Mouse (Mus musculus) erythroblast, embryonic 14.5 days (primary cell): ENCODE results near the gene Gpr156. TPM values are rescaled to one million over a fixed set of nuclear protein-coding genes. Genes with fewer than 3 reads are reported as not detected.

Experiments used
- H3K27me3 ChIP-seq: 2 replicates; pipeline ENCODE4 v1.6.1; 2012; ENCODE audit warnings: inconsistent platforms; ENCODE audit not compliant: control insufficient read depth
- H3K36me3 ChIP-seq: 2 replicates; pipeline ENCODE4 v1.6.1; 2012; ENCODE audit warnings: mild to moderate bottlenecking, inconsistent platforms; ENCODE audit not compliant: control insufficient read depth
- H3K4me1 ChIP-seq: 2 replicates; pipeline ENCODE4 v1.6.1; 2012; ENCODE audit warnings: inconsistent platforms; ENCODE audit not compliant: control insufficient read depth
- H3K4me3 ChIP-seq: replicated peaks from 2 replicates; pipeline ENCODE3; 2012; ENCODE audit warnings: moderate library complexity, mild to moderate bottlenecking, inconsistent platforms
- H3K9me3 ChIP-seq: 2 replicates; pipeline ENCODE4 v1.6.1; 2012; ENCODE audit warnings: low read length, inconsistent platforms, mixed read lengths; ENCODE audit not compliant: control insufficient read depth
- GATA1 ChIP-seq: IDR thresholded peaks from 2 replicates; pipeline ENCODE4 v1.6.1; 2012; ENCODE audit warnings: low read length, inconsistent platforms, mixed read lengths
- TAL1 ChIP-seq: IDR thresholded peaks from 3 replicates; pipeline ENCODE4 v1.6.1; 2012; ENCODE audit warnings: low read length, inconsistent platforms, mixed read lengths
- polyA plus RNA-seq: library from polyadenylated mRNA; stranded (reverse); fragments of >175 nt; gene quantifications from 2 replicates; pipeline ENCODE4 v1.2.3, GENCODE M21; 2012

Gpr156 gene
- polyA plus RNA-seq, 1 experiment, result not detected

- Histone ChIP-seq H3K9me3 (no peaks in the 10 kb centered on the region; the same call in 1 of the 2 replicates), H3K4me1 (no peaks in the 10 kb centered on the region), H3K36me3 (no peaks in the 10 kb centered on the region), H3K4me3 (no peak overlapping the region), H3K27me3 (no peaks in the 10 kb centered on the region)
- TF ChIP-seq TAL1 (no peak), GATA1 (no peak)
Measured at GRCm38 (mm10) chr16:37906456-37906855, 9.8 kb upstream of the Gpr156 start.

- Histone ChIP-seq H3K9me3 (no peaks in the 10 kb centered on the region), H3K4me1 (no peaks in the 10 kb centered on the region), H3K4me3 (no peak overlapping the region), H3K36me3 (no peaks in the 10 kb centered on the region), H3K27me3 (peaks cover 20% of the 10 kb centered on the region)
- TF ChIP-seq TAL1, result no peak
- no peak for TF ChIP-seq GATA1
Measured at GRCm38 (mm10) chr16:37911086-37911485, 5.2 kb upstream of the Gpr156 start.

- peaks cover 42% of the 10 kb centered on the region for H3K27me3 ChIP-seq
- no peak overlapping the region for H3K4me3 ChIP-seq
- H3K4me1 ChIP-seq, result no peaks in the 10 kb centered on the region
- no peaks in the 10 kb centered on the region; the same call in 1 of the 2 replicates for H3K9me3 ChIP-seq
- no peaks in the 10 kb centered on the region for H3K36me3 ChIP-seq
- TF ChIP-seq GATA1 (no peak), TAL1 (no peak)
Measured at GRCm38 (mm10) chr16:37916818-37917201, 514 bp downstream of the Gpr156 start.

GRCm38 (mm10) chr16:37919000-37919399 is 2.7 kb downstream of the Gpr156 start:
- H3K27me3 ChIP-seq, result peaks cover 42% of the 10 kb centered on the region

GRCm38 (mm10) chr16:37920842-37921409 is 4.6 kb downstream of the Gpr156 start:
- Histone ChIP-seq H3K36me3 (no peaks in the 10 kb centered on the region), H3K27me3 (peaks cover 23% of the 10 kb centered on the region), H3K9me3 (no peaks in the 10 kb centered on the region; the same call in 1 of the 2 replicates), H3K4me3 (no peak overlapping the region), H3K4me1 (no peaks in the 10 kb centered on the region)
- no peak for TF ChIP-seq TAL1
- TF ChIP-seq GATA1, result no peak

More at GRCm38 (mm10) chr16:37919000-37919399, 2.7 kb downstream of the Gpr156 start:
- H3K4me3 ChIP-seq, result no peak overlapping the region
- H3K4me1 ChIP-seq, result no peaks in the 10 kb centered on the region
- no peaks in the 10 kb centered on the region for H3K36me3 ChIP-seq
- H3K9me3 ChIP-seq, result no peaks in the 10 kb centered on the region; the same call in 1 of the 2 replicates
- no peak for TF ChIP-seq TAL1
- TF ChIP-seq GATA1, result no peak

GRCm38 (mm10) chr16:37926087-37926486 is 9.8 kb downstream of the Gpr156 start:
- H3K36me3 ChIP-seq, result no peaks in the 10 kb centered on the region
- H3K4me3 ChIP-seq, result no peak overlapping the region
- no peaks in the 10 kb centered on the region for H3K9me3 ChIP-seq
- H3K27me3 ChIP-seq, result no peaks in the 10 kb centered on the region
- H3K4me1 ChIP-seq, result no peaks in the 10 kb centered on the region
- TF ChIP-seq TAL1 (no peak), GATA1 (no peak)

GRCm38 (mm10) chr16:37927117-37927516 is 10.8 kb downstream of the Gpr156 start:
- Histone ChIP-seq H3K9me3 (no peaks in the 10 kb centered on the region), H3K27me3 (no peaks in the 10 kb centered on the region), H3K36me3 (no peaks in the 10 kb centered on the region), H3K4me3 (no peak overlapping the region), H3K4me1 (no peaks in the 10 kb centered on the region)
- TF ChIP-seq TAL1 (no peak), GATA1 (no peak)

GRCm38 (mm10) chr16:37929006-37929405 is 12.7 kb downstream of the Gpr156 start:
- H3K36me3 ChIP-seq, result no peaks in the 10 kb centered on the region
- no peak overlapping the region for H3K4me3 ChIP-seq
- H3K27me3 ChIP-seq, result no peaks in the 10 kb centered on the region
- TF ChIP-seq TAL1, result no peak
- TF ChIP-seq GATA1, result no peak
- H3K9me3 ChIP-seq, result no peaks in the 10 kb centered on the region
- no peaks in the 10 kb centered on the region for H3K4me1 ChIP-seq

GRCm38 (mm10) chr16:37929626-37930025 is 13.3 kb downstream of the Gpr156 start:
- Histone ChIP-seq H3K9me3 (no peaks in the 10 kb centered on the region), H3K36me3 (no peaks in the 10 kb centered on the region), H3K4me1 (no peaks in the 10 kb centered on the region), H3K4me3 (no peak overlapping the region), H3K27me3 (no peaks in the 10 kb centered on the region)
- no peak for TF ChIP-seq GATA1
- TF ChIP-seq TAL1, result no peak

- Histone ChIP-seq H3K36me3 (no peaks in the 10 kb centered on the region), H3K27me3 (no peaks in the 10 kb centered on the region), H3K4me1 (no peaks in the 10 kb centered on the region), H3K9me3 (no peaks in the 10 kb centered on the region), H3K4me3 (no peak overlapping the region)
- TF ChIP-seq TAL1, result no peak
- no peak for TF ChIP-seq GATA1
Measured at GRCm38 (mm10) chr16:37934932-37935331, 18.6 kb downstream of the Gpr156 start.
